Comparison of ENCODE assay signal across 28 mouse cellular contexts in genomic region chr12:31900391-31900914, GRCm38 (mm10). TPM values are rescaled to one million over a fixed set of nuclear protein-coding genes. Genes with fewer than 3 reads are reported as not detected.
DNase-seq lines count a peak whose midpoint lies in the region; ATAC-seq and TF ChIP-seq lines count a peak whose summit lies in the region.
"Had no signal": no experiment of that assay in that cellular context is flagged by ENCODE, and none has a peak within 500 bp of the region (broad histone marks: within the 10 kb centered on the region; RNA-seq: fewer than 3 reads in every experiment).

No protein-coding gene starts in this region.

- no peaks in the 10 kb centered on the region for H3K27me3 ChIP-seq in lung, postnatal 0 days (replicated peaks; ENCODE audit: insufficient read depth, low read length)
- H3K27me3 ChIP-seq: forebrain, embryonic 13.5 days; heart, embryonic 13.5 days had no signal

- H3K9ac ChIP-seq in lung, postnatal 0 days (replicated peaks; ENCODE audit: low read depth) = no peak overlapping the region
- no peak overlapping the region for H3K9ac ChIP-seq in ES-E14 (ENCODE audit: insufficient read depth, low read depth, low read length, poor library complexity, severe bottlenecking)
- H3K9ac ChIP-seq: forebrain, embryonic 13.5 days; heart, embryonic 13.5 days; hindbrain, embryonic 14.5 days had no signal

- no peak for TF ChIP-seq EP300 in lung, postnatal 0 days (IDR thresholded peaks at IDR 0.05)

- in situ Hi-C loops in ES-E14 (cut with MboI; ENCODE audit: low sequenced_read_pairs in 2 of 2, unreplicated experiment in 2 of 2) = no loop called here

- TF ChIP-seq CTCF in lung, postnatal 0 days (IDR thresholded peaks at IDR 0.05) = no peak

- H3K27ac ChIP-seq in lung, postnatal 0 days (ENCODE audit: low read length) = no peak overlapping the region
- H3K27ac ChIP-seq in ES-E14 (ENCODE audit: insufficient read depth, low read depth, low read length, poor library complexity, severe bottlenecking) = no peak overlapping the region
- H3K27ac ChIP-seq: forebrain, embryonic 10.5 days; forebrain, embryonic 13.5 days; gastrocnemius, adult 2 months; heart, embryonic 10.5 days; heart, embryonic 13.5 days; hindbrain, embryonic 14.5 days; hindbrain, postnatal 0 days had no signal

- H3K4me1 ChIP-seq in lung, postnatal 0 days (ENCODE audit: insufficient read depth, low read depth, low read length) = no peaks in the 10 kb centered on the region
- H3K4me1 ChIP-seq in ES-E14 (ENCODE audit: control insufficient read depth in 2 of 2, insufficient read depth in 2 of 2, low read length in 2 of 2, poor library complexity in 1 of 2) = peaks cover 8 to 11% of the 10 kb centered on the region in 2 experiments; a peak in 3 of 4 replicates

- WGBS in lung, postnatal 0 days = 74% methylated on average over 4 of the region's 4 CpGs

- H3K4me3 ChIP-seq in lung, postnatal 0 days (ENCODE audit: low read depth, low read length) = no peak overlapping the region
- peak overlapping the region in 1 of 2 experiments; percentile 18; a peak in 1 of 4 replicates for H3K4me3 ChIP-seq in ES-E14 (ENCODE audit: insufficient read depth in 1 of 2, low read depth in 1 of 2, low read length in 2 of 2, poor library complexity in 1 of 2, severe bottlenecking in 1 of 2)
- H3K4me3 ChIP-seq: forebrain, embryonic 10.5 days; forebrain, embryonic 13.5 days; gastrocnemius, adult 2 months; heart, embryonic 10.5 days; heart, embryonic 13.5 days had no signal

- no peaks in the 10 kb centered on the region for H3K9me3 ChIP-seq in lung, postnatal 0 days (ENCODE audit: low read length)
- no peaks in the 10 kb centered on the region for H3K9me3 ChIP-seq in ES-E14 (ENCODE audit: control insufficient read depth, insufficient read depth, low read depth, low read length)
- H3K9me3 ChIP-seq: forebrain, embryonic 10.5 days; forebrain, embryonic 13.5 days; heart, embryonic 10.5 days; heart, embryonic 13.5 days had no signal

- ATAC-seq in lung, postnatal 0 days = no peak
- ATAC-seq: activated CD4-positive, CD25-positive, alpha-beta regulatory T cell, adult 4 months; forebrain, embryonic 13.5 days; forebrain, embryonic 16.5 days; hindbrain, postnatal 0 days; inflammation-experienced regulatory T-cells, adult 6 months; intestine, embryonic 16.5 days had no signal

- no peaks in the 10 kb centered on the region for H3K36me3 ChIP-seq in lung, postnatal 0 days (ENCODE audit: insufficient read depth, low read length)
- no peaks in the 10 kb centered on the region for H3K36me3 ChIP-seq in ES-E14 (ENCODE audit: control insufficient read depth, insufficient read depth, low read length, poor library complexity, severe bottlenecking)

- peak; percentile 25 for DNase-seq in lung, postnatal 10 days
- DNase-seq in lung, postnatal 0 days (ENCODE audit: low spot score) = no peak
- DNase-seq in thymus, postnatal 4 days = peak; percentile 14
- DNase-seq in thymus, postnatal 0 days (ENCODE audit: low spot score) = no peak
- peak; percentile 49 for DNase-seq in ES-E14 (ENCODE audit: low read depth, low spot score)
- peak; percentile 88 for DNase-seq in ZHBTc4 (ENCODE audit: low read depth, low spot score)
- DNase-seq in cerebellum, adult 8-10 months = no peak
- DNase-seq in adrenal gland, adult 8-10 months = no peak
- DNase-seq: adrenal gland, postnatal 10 days; cerebellum, adult 11 months; cerebellum, adult 2 months; cerebellum, postnatal 10 days; cerebellum, postnatal 36 days; gastrocnemius, adult 2 months; gastrocnemius, postnatal 14 days; heart, postnatal 14 days; heart, postnatal 4 days; kidney, adult 18-20 months had no signal

- H3K4me2 ChIP-seq in lung, postnatal 0 days (replicated peaks; ENCODE audit: low read depth, low read length) = no peak overlapping the region
- H3K4me2 ChIP-seq: forebrain, embryonic 13.5 days; heart, embryonic 13.5 days; hindbrain, embryonic 14.5 days had no signal

TF ChIP-seq in ES-E14, 5 proteins besides CTCF, POLR2A, EP300 and RAD21:
- TF ChIP-seq ZC3H11A (IDR thresholded peaks at IDR 0.05; ENCODE audit: borderline replicate concordance, low read depth, low read length) = no peak
- TF ChIP-seq HCFC1 (IDR thresholded peaks at IDR 0.05; ENCODE audit: borderline replicate concordance, insufficient read depth, low read length) = no peak
- no peak for TF ChIP-seq ZNF384 (IDR thresholded peaks at IDR 0.05; ENCODE audit: low read depth, low read length)
- TF ChIP-seq CHD2 (IDR thresholded peaks at IDR 0.05; ENCODE audit: low read depth, low read length) = no peak
- no peak for TF ChIP-seq MAFK (IDR thresholded peaks at IDR 0.05; ENCODE audit: insufficient read depth, low read depth, low read length)

RNA-seq across cellular contexts. Expression of gene Hbp1, which starts 49.9 kb away (rescaled TPM):
- 162 and 168 TPM in 2 replicates for polyA plus RNA-seq in lung, postnatal 0 days (2015; fragmentation: Nextera tagmentation; extraction: Ambion mirVana)
- 83.5 and 91.0 TPM in 2 replicates for polyA plus RNA-seq in thymus, postnatal 0 days (2015; fragmentation: Nextera tagmentation; extraction: Ambion mirVana)
- 43.3 and 54.9 TPM in 2 replicates for total RNA-seq in ES-E14 (2012; rRNA removed)
- 100 to 1,000 TPM in 1 of 4 experiments, 10 to 100 TPM in 3; 84.3 to 114 (median 91.1) TPM for total RNA-seq in adrenal gland, adult 8-10 months (2022)

Comparison
In these comparisons a context has a peak if more than half of its experiments do, and no peak if none do; other contexts are left out.
1. DNase-seq: peak in lung, postnatal 10 days (single experiment), thymus, postnatal 4 days (single experiment), ES-E14 (single experiment) and ZHBTc4 (single experiment); none in lung, postnatal 0 days (single experiment), thymus, postnatal 0 days (single experiment), cerebellum, adult 8-10 months (single experiment) and adrenal gland, adult 8-10 months (single experiment).